Mouse (Mus musculus) cerebellum, postnatal 25 days (tissue): ENCODE data around the gene Hhatl.

Source experiments
- DNase-seq, 2 experiments: peaks; one replicate each; pipeline ENCODE4 v3.0.0; 2021; ENCODE audit warnings: mixed read lengths in 2 of 2

The Hhatl gene

GRCm38 (mm10) chr9:121791757-121792521, at the start of gene Hhatl:
Gene Hhatl, minus strand, starts transcription at chr9:121792507.
- DNase-seq: peak in 1 of 2 experiments; percentile 28

GRCm38 (mm10) chr9:121839622-121839965, 47.3 kb upstream of the Hhatl start:
- no peak for DNase-seq

- DNase-seq: peak; percentile 57 to 76
Observed at GRCm38 (mm10) chr9:121838829-121839621, 46.7 kb upstream of the Hhatl start, which contains the start of gene Ccdc13. Gene Ccdc13, minus strand, starts transcription at chr9:121839461.

GRCm38 (mm10) chr9:121838008-121838407, 45.7 kb upstream of the Hhatl start:
- DNase-seq: no peak

- no peak for DNase-seq
Observed at GRCm38 (mm10) chr9:121833825-121834224, 41.5 kb upstream of the Hhatl start.

GRCm38 (mm10) chr9:121830956-121831293, 38.6 kb upstream of the Hhatl start:
- DNase-seq: peak; percentile 80 to 91

GRCm38 (mm10) chr9:121830243-121830955, 38.1 kb upstream of the Hhatl start:
- DNase-seq: peak; percentile 53 to 75

- DNase-seq: no peak
Observed at GRCm38 (mm10) chr9:121829270-121829992, 37.1 kb upstream of the Hhatl start.

- no peak for DNase-seq
Observed at GRCm38 (mm10) chr9:121828314-121828713, 36.0 kb upstream of the Hhatl start.

GRCm38 (mm10) chr9:121826356-121826755, 34.0 kb upstream of the Hhatl start:
- no peak for DNase-seq

- DNase-seq: peak; percentile 20 to 35
Observed at GRCm38 (mm10) chr9:121823991-121824390, 31.7 kb upstream of the Hhatl start.

GRCm38 (mm10) chr9:121823051-121823450, 30.7 kb upstream of the Hhatl start:
- DNase-seq: peak; percentile 63 to 67

- peak; percentile 47 for DNase-seq
Observed at GRCm38 (mm10) chr9:121822585-121822991, 30.3 kb upstream of the Hhatl start.

GRCm38 (mm10) chr9:121820765-121821164, 28.5 kb upstream of the Hhatl start:
- DNase-seq: peak in 1 of 2 experiments; percentile 16

GRCm38 (mm10) chr9:121819771-121820471, 27.6 kb upstream of the Hhatl start:
- DNase-seq: peak; percentile 58 to 69

- DNase-seq: peak; percentile 48 to 50
Observed at GRCm38 (mm10) chr9:121819073-121819770, 26.9 kb upstream of the Hhatl start.

GRCm38 (mm10) chr9:121815183-121815582, 22.9 kb upstream of the Hhatl start:
- no peak for DNase-seq

GRCm38 (mm10) chr9:121810081-121810821, 17.9 kb upstream of the Hhatl start:
- peak; percentile 50 to 61 for DNase-seq

GRCm38 (mm10) chr9:121808511-121808910, 16.2 kb upstream of the Hhatl start:
- DNase-seq: no peak

GRCm38 (mm10) chr9:121807947-121808346, 15.6 kb upstream of the Hhatl start:
- DNase-seq: peak; percentile 42 to 60

- no peak for DNase-seq
Observed at GRCm38 (mm10) chr9:121807546-121807945, 15.2 kb upstream of the Hhatl start.
